Mouse (Mus musculus): ENCODE measurements at regions not wholly inside any gene's neighbourhood (a gene's known extent, or its start where the extent isn't known, plus 50 kb on each side); places are given as distances from the start of the nearest gene placed in this dataset.

GRCm38 (mm10) chr7:66593619-66594018 is 95.8 kb downstream of the Asb7 start:
- no peak for DNase-seq (ENCODE audit: low read depth)

DNA sequence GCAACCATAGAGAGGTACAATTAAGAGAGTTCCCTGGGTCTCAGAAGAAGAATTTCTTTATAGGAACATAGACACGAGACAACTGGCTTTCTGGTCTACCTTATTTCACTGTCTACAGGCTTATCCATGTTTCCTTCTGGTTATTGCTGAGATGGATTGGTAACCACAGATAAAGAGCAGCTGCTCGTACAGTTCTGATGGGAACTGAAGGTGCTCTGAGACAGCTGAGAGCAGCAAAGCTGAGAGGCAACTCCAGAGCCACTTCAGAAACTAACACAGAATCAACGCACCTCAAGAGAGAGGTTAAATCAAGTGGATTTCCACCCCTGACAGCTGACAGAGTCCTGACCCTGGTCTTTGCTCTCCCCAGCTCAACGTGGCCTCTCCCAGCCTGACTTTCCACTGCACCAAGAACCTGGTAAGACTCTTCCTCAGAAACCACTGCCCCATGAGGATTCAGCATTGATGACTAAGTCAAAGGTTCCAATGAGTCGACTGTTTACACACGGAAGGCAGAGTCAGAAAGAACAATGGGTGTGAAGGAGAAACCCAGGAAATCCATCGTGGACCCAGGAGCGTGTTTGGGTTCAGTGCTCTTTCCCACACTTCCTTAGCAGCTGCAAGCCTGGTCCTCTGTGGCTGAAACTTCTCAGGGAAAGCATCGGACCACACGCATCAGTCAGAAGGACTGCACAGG is 97.7 kb downstream of the Asb7 start:
- no peak for DNase-seq (ENCODE audit: low read depth)

DNA sequence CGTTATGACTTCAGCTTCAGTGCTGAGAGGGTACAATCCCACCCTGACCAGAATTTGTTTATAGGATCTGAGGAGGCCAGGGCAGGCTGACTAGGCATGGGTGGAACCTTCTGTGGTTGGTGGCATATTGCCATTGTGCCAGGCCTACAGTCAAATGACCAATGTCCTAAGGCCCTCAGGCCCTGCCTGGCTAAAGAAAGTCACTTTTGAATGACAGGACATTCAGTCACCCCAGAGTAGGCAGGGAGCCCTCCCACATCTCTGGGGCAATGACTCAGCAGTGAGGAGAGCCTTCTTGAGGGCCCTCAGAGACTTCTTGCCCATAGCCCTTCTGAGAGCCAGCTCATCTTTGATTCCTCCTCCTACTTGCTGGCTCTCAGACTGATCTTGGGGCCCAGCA is 102.9 kb downstream of the Asb7 start:
- peak; percentile 37 for DNase-seq (ENCODE audit: low read depth)

DNA sequence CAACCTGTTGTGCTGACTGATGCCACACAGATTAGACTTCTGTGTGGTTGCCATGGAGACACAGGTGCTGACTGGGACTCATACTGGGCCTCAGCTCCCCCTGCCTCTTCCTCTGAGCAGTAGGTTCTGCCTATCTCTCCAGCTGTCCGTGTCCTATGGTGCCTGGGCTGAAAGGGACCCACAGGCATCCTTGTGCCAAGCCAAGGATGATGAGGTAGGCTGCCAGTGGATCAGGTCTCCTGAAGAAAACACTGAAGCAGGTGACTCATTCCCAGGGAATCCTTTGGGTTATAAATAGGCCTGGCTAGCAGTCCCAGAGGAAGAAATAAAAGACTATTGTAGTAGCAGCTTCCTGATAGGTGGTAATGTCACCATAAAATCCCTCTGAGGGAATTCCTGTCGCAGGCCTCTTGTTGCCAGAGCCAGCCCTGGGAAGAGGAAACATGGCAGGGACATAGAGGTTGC is 108.7 kb downstream of the Asb7 start:
- peak; percentile 57 for DNase-seq (ENCODE audit: low read depth)

DNA sequence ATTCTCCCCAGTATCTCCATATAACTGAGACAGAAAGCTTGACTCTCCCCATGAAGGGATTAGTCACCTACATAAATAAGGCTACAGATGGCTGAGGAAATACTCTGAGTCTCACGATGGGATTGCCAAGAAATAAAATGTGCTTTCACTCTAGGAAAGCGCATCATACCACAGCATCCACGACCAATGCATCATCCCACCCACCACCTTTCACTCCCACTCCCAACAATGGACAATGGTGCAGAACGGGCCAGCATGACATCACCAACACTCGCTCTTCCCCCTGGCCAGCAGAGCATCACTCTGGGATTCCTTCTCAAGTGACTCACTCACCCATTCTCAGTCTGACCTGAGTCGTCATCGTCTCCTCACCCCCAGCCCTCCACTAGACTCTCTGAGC is 113.1 kb downstream of the Asb7 start:
- peak; percentile 43 for DNase-seq (ENCODE audit: low read depth)

DNA sequence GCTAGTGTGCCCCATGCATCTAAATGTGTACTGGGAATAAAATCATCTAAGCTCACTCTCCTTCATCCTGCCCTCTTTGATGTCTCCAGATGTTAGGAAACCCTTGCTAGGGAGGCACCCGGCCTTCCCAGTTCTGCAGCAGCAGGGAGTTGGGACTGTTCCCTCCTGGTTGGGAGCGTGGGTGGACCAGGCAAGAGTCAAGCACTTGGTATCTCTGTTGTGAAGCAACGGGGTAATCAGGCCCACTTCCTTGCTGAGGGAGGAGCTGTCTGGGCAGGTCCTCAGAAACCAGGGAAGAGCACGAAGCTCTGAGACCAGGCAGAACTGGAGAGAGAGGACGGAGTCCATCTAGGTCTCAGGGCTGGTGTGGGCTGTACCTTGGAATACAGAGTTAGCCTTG is 117.9 kb downstream of the Asb7 start:
- DNase-seq (ENCODE audit: low read depth): no peak

DNA sequence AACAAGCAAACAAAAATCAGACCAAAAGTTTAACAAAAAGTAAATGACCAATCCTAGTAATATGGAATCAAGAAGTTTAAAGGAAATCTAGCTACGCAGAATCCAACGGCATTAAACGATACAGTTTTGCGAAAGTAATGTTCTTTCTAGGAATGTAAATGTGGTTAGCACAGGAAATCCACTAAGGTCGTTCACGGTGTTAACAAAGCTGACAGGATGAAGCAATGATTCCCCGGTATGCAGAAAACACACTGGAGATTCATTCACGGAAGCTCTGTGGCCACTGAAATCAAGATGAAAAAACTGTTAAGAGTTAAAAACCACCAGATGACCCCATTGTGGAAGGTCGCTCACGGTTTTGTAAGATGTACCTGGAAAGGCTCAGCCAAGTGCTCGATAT is 120.4 kb upstream of the Aldh1a3 start:
- DNase-seq (ENCODE audit: low read depth): no peak

- DNase-seq (ENCODE audit: low read depth): no peak
Measured at GRCm38 (mm10) chr7:66545184-66545583, 117.9 kb upstream of the Aldh1a3 start.

- no peak for DNase-seq (ENCODE audit: low read depth)
Measured at GRCm38 (mm10) chr7:66544352-66545053, 117.2 kb upstream of the Aldh1a3 start.

DNA sequence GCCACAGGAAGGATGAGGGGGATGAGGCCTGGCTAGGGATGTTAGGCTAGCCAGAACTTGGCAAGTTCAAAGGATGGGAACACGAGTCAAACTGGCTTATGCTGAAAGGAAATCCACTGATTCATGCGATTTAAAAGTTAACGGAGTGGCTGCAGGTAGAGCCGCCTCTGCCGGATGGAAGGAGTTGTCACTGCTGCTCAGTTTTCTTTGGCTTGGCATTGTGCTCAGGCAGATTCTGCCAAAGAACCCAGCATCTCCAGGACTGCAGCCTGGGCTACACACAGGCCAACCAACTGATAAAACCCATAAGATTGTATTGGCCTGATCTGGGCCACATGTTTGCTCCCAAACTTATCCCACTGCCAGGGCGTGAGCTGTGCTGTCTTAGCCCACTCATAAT is 105.3 kb upstream of the Aldh1a3 start:
- DNase-seq (ENCODE audit: low read depth): no peak

DNA sequence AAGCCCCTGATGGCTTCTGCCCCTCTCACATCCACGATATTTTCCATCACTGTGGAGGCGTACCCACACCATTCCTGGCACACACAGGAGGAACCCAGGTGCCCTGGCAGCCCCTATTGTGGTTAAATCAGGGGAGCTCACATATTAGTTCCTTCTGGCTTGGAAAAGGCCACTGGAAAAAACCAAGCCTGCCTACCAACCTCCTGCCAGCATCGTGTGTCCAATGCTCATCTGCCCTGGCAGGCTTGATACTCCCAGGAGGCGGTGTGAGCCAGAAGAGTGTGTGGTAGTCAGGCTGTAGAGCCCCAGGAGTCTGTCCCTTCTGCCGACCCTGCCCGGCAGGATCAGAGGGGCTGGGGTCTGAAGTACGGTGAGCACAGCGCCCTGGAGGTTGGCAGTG is 104.7 kb upstream of the Aldh1a3 start:
- DNase-seq (ENCODE audit: low read depth): no peak

DNA sequence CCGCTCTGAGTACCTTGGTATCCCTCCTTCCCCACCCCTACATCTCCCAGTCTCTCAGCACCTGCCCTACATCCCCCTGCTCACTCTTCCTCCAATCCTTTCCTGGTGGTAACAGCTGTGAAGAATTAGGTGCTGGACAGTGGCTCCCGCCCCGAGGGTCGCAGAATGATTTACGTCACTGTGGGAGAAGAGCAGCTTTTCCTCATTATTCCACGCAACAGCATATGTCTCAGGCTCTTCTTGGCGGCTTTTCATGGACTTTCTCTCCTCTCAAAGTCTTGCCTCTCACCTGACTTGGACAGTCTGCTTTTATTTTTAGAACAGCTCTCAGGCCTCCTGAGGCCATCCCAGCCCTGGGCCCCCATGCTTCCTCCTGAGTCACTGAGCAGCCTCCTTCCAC is 103.8 kb upstream of the Aldh1a3 start:
- no peak for DNase-seq (ENCODE audit: low read depth)

DNA sequence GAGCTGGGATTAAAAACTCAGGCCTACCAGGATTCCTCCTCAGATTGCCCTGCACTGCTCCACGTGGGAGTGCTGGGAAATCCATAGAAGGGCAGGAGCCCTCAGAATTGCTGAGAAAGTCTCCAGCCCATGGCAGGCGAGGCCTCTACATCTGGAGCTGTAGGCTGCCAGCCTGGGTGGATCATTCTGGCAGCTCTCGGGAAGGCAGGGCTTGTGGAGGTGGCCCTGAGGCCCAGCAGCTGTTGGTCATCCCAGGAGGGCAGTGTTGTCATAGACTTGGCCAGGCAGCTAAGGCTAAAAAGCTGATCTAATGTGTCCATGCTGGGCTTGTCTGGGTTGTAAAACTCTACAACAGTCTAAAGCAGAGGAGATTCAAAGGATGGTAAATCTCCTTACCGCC is 101.6 kb upstream of the Aldh1a3 start:
- no peak for DNase-seq (ENCODE audit: low read depth)

DNA sequence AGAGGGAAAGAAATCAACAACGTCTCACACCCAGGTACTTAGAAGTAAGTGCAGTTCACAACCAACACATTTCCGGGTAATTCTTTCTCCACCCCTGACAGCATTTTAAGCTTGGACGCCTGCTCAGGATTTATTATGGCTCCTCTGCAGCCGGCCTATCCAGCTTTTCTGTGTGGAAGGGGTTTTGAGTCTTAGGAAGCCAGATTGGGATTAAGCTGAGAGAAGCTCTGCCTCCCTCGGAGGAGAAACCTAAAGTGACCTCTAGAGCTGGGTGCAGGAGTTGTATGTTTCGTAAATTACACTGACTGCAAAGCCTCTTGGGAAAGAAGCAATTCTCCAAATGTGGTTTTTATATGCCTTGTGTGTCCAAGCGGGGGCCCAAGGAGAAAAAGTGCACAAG is 96.6 kb upstream of the Aldh1a3 start:
- no peak for DNase-seq (ENCODE audit: low read depth)

- DNase-seq (ENCODE audit: low read depth): no peak
Measured at GRCm38 (mm10) chr7:66521522-66521921, 94.2 kb upstream of the Aldh1a3 start.

DNA sequence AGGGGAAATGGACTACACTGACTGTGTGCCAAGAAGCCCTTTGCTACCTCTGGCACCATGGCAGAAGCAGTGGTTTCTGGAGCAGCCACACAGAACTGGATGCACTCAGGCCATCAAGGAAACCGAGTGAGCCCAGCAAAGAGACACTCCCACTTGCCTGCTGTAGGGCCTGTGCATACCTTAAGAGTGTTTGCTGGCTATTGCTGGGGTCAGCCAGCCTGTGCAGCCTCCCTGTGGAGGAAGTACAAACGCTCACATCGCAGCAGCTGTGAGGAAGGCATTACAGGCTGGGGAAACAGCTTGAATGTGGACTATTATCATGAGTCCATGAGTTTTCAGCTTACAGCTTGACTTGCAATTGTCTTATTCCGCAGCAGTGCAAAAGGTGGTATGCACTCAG is 88.8 kb upstream of the Aldh1a3 start:
- peak; percentile 17 for DNase-seq (ENCODE audit: low read depth)

- no peak for DNase-seq (ENCODE audit: low read depth)
Measured at GRCm38 (mm10) chr7:66513411-66513810, 86.1 kb upstream of the Aldh1a3 start.

GRCm38 (mm10) chr7:66505734-66506133 is 78.4 kb upstream of the Aldh1a3 start:
- DNase-seq (ENCODE audit: low read depth): no peak

- no peak for DNase-seq (ENCODE audit: low read depth)
Measured at GRCm38 (mm10) chr7:66504519-66504918, 77.2 kb upstream of the Aldh1a3 start.

- no peak for DNase-seq (ENCODE audit: low read depth)
Measured at GRCm38 (mm10) chr7:66501425-66501824, 74.1 kb upstream of the Aldh1a3 start.

- no peak for DNase-seq (ENCODE audit: low read depth)
Measured at GRCm38 (mm10) chr7:66497480-66497879, 70.2 kb upstream of the Aldh1a3 start.

DNA sequence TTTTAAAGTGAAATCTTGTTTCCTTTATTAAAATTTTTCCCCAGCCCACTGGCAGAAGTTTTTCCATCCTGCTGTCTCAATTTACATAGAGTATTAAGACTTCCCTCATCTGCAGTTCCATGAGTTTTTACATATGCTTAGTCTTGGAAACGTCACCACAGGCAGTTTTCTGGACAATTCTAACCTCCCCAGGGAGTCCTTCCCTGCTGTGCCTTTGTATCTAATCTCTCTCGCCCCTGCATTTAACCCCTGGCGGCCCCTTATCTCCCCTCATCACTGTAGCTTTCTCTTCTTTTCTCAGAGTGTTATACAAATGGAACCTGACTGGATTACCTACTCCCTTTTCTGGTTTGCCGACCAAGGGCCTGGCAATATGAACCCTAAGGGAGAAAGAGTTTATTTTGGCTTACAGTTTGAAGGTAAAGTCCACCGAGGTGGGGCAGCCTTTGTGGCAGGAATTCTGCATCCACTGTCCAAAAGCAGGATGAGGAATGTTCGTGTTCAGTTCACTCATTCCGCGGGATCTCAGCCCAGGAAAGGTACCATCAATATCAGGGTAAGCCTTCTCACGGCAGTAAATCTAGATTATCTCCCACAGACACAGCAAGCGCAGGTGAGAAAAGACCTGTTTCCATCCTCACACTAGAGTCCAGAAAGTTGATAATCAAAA is 66.0 kb upstream of the Aldh1a3 start:
- no peak for DNase-seq (ENCODE audit: low read depth)

- no peak for DNase-seq (ENCODE audit: low read depth)
Measured at GRCm38 (mm10) chr7:66492748-66493147, 65.4 kb upstream of the Aldh1a3 start.
